Mouse (Mus musculus) lung, postnatal 0 days (tissue): ENCODE results near the gene Six6.

Source experiments
- CTCF ChIP-seq: IDR thresholded peaks from 2 replicates; pipeline ENCODE4 v1.5.1; 2016; ENCODE audit warnings: antibody characterized with exemption, mild to moderate bottlenecking
- EP300 ChIP-seq: IDR thresholded peaks from 2 replicates; pipeline ENCODE4 v1.6.1; 2016; ENCODE audit warnings: antibody characterized with exemption, mild to moderate bottlenecking, control low read depth

GRCm38 (mm10) chr12:72976172-72976571, 36.5 kb downstream of the Six6 start:
- TF ChIP-seq CTCF = no peak
- TF ChIP-seq EP300 = no peak
